Mouse (Mus musculus) brain, embryonic 14.5 days (tissue): ENCODE data around the gene Lmf1.

ENCODE experiments used
- CTCF ChIP-seq: fragments of 200-500 bp; IDR thresholded peaks from 2 replicates; pipeline ENCODE4 v1.5.1; 2012; ENCODE audit warnings: inconsistent platforms, mild to moderate bottlenecking, moderate library complexity, borderline replicate concordance; ENCODE audit not compliant: insufficient read depth, insufficient read length; ENCODE audit errors: extremely low read depth
- POLR2A ChIP-seq: fragments of 200-500 bp; IDR thresholded peaks from 2 replicates; pipeline ENCODE4 v1.6.1; 2012; ENCODE audit warnings: mild to moderate bottlenecking, inconsistent platforms, borderline replicate concordance; ENCODE audit not compliant: poor library complexity, insufficient read depth, insufficient read length, severe bottlenecking; ENCODE audit errors: extremely low read depth

DNA sequence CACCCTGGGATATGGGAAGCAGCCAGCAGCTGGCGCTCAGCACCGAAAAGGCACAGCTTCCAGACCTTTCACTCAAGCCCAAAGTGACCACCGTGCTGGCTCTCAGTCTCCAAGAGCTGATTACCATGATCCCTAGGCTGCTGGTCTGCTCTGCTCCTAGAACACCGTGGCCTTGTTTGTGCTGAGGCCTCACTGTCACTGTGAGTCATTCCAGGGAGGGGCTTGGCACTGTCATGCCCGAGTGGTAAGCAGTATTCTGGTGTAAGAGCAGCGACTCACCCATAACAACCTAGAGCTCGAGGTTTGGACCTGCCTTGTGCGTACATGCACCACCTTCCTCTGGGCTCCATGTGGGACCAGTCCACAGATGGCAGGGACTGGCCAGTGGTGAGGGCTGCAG, 63.1 kb downstream of the Lmf1 start:
- TF ChIP-seq CTCF (no peak), POLR2A (no peak)
